Mouse (Mus musculus) heart, adult 8-10 months (tissue): ENCODE measurements around the gene Olfr745. TPM values are rescaled to one million over a fixed set of nuclear protein-coding genes. Genes with fewer than 3 reads are reported as not detected.

ENCODE experiments used
- DNase-seq: peaks from one replicate; pipeline ENCODE4 v3.0.0; 2022; ENCODE audit warnings: low spot score
- total RNA-seq, 4 experiments: library from RNA; stranded (reverse); gene quantifications; 2 replicates each; pipeline ENCODE4 v1.2.4; 2022

Olfr745 gene
- not detected for total RNA-seq

DNA sequence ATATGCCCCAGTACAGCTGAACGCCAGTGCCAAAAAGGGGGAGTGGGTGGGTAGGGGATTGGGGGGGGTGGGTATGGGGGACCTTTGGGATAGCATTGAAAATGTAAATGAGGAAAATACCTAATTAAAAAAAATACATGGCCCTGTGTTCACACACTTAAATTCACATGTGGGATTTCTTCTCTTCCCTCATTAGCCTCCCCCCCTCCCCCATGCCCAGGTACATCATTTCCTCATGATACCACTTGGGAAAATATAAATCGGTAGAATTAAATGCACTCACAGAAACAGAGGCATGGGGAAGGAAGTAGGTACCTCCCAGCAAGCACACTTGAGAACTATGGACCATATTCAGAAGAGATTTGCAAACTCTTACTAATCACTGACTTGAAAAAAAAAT lies at the start of gene Olfr745:
Gene Olfr745, plus strand, starts transcription at position 301 of the 400 bp plus-strand sequence.
- DNase-seq = no peak

DNA sequence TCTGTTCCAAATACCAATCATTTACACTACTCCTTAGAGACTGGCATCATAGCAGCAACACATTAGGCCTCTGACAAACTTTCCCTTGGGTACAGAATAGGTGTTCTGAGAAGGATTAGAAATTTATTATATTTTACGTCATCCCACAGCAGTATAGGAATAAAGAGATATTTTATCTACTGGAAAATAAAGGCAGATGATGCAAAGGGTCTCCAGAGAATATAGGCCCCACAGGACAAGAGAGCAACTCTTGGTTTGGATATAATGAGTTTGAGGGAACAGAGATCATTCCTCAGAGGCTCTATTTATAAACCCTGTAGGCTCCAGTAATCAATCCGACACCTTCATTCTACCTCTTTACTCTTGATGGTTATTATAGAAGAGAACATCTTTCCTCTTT lies 24.6 kb upstream of the Olfr745 start, which contains the start of gene Olfr744:
Gene Olfr744, plus strand, starts transcription at position 301 of the 400 bp plus-strand sequence.
- no peak for DNase-seq

DNA sequence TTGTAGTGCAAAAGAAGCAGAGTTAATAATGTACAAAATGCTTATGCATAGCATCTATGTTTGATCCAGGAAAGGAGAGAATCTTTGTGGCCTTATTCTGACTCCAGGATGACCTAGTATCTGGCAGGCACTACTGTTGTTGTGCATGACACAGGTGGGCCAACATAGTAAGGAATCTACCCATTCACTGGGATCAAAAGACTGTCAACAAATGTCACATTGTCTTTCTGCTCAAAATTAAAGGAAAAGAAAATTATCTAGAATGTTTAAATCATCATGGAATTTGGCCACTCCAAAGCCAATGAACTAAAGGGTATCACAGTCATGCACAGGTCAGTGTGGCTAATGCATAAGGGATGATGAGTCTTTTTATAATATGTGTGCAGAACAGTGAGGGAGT lies 7.6 kb downstream of the Olfr745 start, which contains the start of gene Olfr746:
Gene Olfr746, plus strand, starts transcription at position 301 of the 400 bp plus-strand sequence.
- no peak for DNase-seq

DNA sequence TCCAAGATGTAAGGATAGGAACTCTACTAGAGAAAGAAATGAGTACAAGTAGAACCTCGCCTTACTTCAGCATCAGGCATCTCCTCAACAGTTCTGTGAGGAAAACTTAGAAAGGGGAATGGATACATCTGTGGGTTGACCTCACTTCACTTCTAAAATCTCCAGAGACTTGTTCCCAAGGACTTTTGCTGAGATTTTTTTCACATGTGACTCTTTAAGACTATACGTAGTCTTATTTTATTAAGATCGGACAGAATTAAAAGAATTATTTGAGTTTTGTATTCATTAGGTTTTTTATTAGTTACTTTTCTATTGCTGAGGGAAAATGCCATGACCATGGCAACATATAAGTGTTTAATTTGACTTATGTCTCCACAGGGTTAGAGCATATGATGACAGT lies 53.9 kb downstream of the Olfr745 start, which contains the start of gene Olfr747:
Gene Olfr747, minus strand, starts transcription at position 101 of the 400 bp plus-strand sequence.
- no peak for DNase-seq

Other genes with a start within 250 kb of the Olfr745 start
- not detected for gene Olfr738, start 231.8 kb upstream of the Olfr745 start, total RNA-seq
- gene Olfr739, start 220.8 kb upstream of the Olfr745 start, total RNA-seq = not detected
- not detected for gene Olfr740, start 193.8 kb upstream of the Olfr745 start, total RNA-seq
- not detected for gene Olfr741, start 166.7 kb upstream of the Olfr745 start, total RNA-seq
- gene Olfr742, start 135.8 kb upstream of the Olfr745 start, total RNA-seq = not detected
- gene Olfr743, start 117.5 kb upstream of the Olfr745 start, total RNA-seq = not detected
- not detected for gene Olfr744, start 24.5 kb upstream of the Olfr745 start, total RNA-seq
- gene Olfr746, start 7.7 kb downstream of the Olfr745 start, total RNA-seq = not detected
- not detected for gene Olfr747, start 53.8 kb downstream of the Olfr745 start, total RNA-seq
- gene Olfr748, start 68.0 kb downstream of the Olfr745 start, total RNA-seq = not detected
- not detected for gene Olfr749, start 105.7 kb downstream of the Olfr745 start, total RNA-seq
- gene Ttc5, start 146.1 kb downstream of the Olfr745 start, total RNA-seq = 10 to 100 TPM; 11.9 to 17.8 (median 13.6) TPM
- under 1 TPM in 1 of 4 experiments, not detected in 3; 0.47 TPM for gene Ccnb1ip1, start 168.3 kb downstream of the Olfr745 start, total RNA-seq
- 10 to 100 TPM; 11.6 to 16.2 (median 13.0) TPM for gene Parp2, start 168.5 kb downstream of the Olfr745 start, total RNA-seq
- 10 to 100 TPM in 2 of 4 experiments, 1 to 10 TPM in 2; 8.0 to 12.1 (median 10.0) TPM for gene Tep1, start 231.2 kb downstream of the Olfr745 start, total RNA-seq